Mouse (Mus musculus): ENCODE measurements around the gene Srgap1.
A peak's percentile ranks its signal among the peaks of the same experiment; 100 is the strongest.

Gene Srgap1

GRCm38 (mm10) chr10:121961121-121961893 is 85.8 kb downstream of the Srgap1 start:
- DNase-seq = no peak

- DNase-seq = no peak
Measured at GRCm38 (mm10) chr10:121958741-121959140, 88.4 kb downstream of the Srgap1 start.

GRCm38 (mm10) chr10:121956505-121956904 is 90.6 kb downstream of the Srgap1 start:
- no peak for DNase-seq

- no peak for DNase-seq
Measured at GRCm38 (mm10) chr10:121955730-121956129, 91.4 kb downstream of the Srgap1 start.

GRCm38 (mm10) chr10:121954877-121955276 is 92.2 kb downstream of the Srgap1 start:
- DNase-seq = no peak

- no peak for DNase-seq
Measured at GRCm38 (mm10) chr10:121953041-121953440, 94.1 kb downstream of the Srgap1 start.

GRCm38 (mm10) chr10:121946173-121946572 is 100.9 kb downstream of the Srgap1 start:
- peak; percentile 40 for DNase-seq

- DNase-seq = no peak
Measured at GRCm38 (mm10) chr10:121931909-121932308, 115.2 kb downstream of the Srgap1 start.

GRCm38 (mm10) chr10:121926094-121926493 is 121.0 kb downstream of the Srgap1 start:
- no peak for DNase-seq

GRCm38 (mm10) chr10:121919016-121919415 is 128.1 kb downstream of the Srgap1 start:
- DNase-seq = no peak

- DNase-seq = no peak
Measured at GRCm38 (mm10) chr10:121918579-121918978, 128.5 kb downstream of the Srgap1 start.

GRCm38 (mm10) chr10:121915530-121915929 is 131.6 kb downstream of the Srgap1 start:
- no peak for DNase-seq

GRCm38 (mm10) chr10:121904137-121904536 is 143.0 kb downstream of the Srgap1 start:
- DNase-seq = no peak

- DNase-seq = no peak
Measured at GRCm38 (mm10) chr10:121902651-121903050, 144.5 kb downstream of the Srgap1 start.

GRCm38 (mm10) chr10:121900772-121901171 is 146.3 kb downstream of the Srgap1 start:
- DNase-seq = no peak

GRCm38 (mm10) chr10:121899706-121900105 is 147.4 kb downstream of the Srgap1 start:
- DNase-seq = no peak

- no peak for DNase-seq
Measured at GRCm38 (mm10) chr10:121897835-121898370, 149.2 kb downstream of the Srgap1 start.

GRCm38 (mm10) chr10:121891390-121892067 is 155.6 kb downstream of the Srgap1 start:
- no peak for DNase-seq

- no peak for DNase-seq
Measured at GRCm38 (mm10) chr10:121890061-121890460, 157.1 kb downstream of the Srgap1 start.

- DNase-seq = no peak
Measured at GRCm38 (mm10) chr10:121886805-121887204, 160.3 kb downstream of the Srgap1 start.

- DNase-seq = no peak
Measured at GRCm38 (mm10) chr10:121885512-121886218, 161.4 kb downstream of the Srgap1 start.

- no peak for DNase-seq
Measured at GRCm38 (mm10) chr10:121882461-121882860, 164.7 kb downstream of the Srgap1 start.

- DNase-seq = no peak
Measured at GRCm38 (mm10) chr10:121878855-121879254, 168.3 kb downstream of the Srgap1 start.

All from cerebellum, adult 9-10 months (tissue).